Mouse (Mus musculus) monocyte, adult 5-6 weeks (primary cell): Measurements from ENCODE around the gene Kncn. TPM values are rescaled to one million over a fixed set of nuclear protein-coding genes. Genes with fewer than 3 reads are reported as not detected.

Experiments
- ATAC-seq: fragments of 153-309, 156-312 bp; replicated peaks from 2 replicates; pipeline ENCODE4 v1.8.0; 2017; ENCODE audit warnings: mild to moderate bottlenecking; ENCODE audit not compliant: low TSS enrichment, insufficient number of reproducible peaks, severe bottlenecking, poor library complexity, low FRiP score
- total RNA-seq: library from RNA; stranded (forward); fragments of 200-1000, 200-491, 200-594 nt; gene quantifications from 3 replicates; pipeline ENCODE4 v1.2.3, GENCODE M21; 2017

Kncn gene
- total RNA-seq, 1 experiment from 2014 or later: not detected

DNA sequence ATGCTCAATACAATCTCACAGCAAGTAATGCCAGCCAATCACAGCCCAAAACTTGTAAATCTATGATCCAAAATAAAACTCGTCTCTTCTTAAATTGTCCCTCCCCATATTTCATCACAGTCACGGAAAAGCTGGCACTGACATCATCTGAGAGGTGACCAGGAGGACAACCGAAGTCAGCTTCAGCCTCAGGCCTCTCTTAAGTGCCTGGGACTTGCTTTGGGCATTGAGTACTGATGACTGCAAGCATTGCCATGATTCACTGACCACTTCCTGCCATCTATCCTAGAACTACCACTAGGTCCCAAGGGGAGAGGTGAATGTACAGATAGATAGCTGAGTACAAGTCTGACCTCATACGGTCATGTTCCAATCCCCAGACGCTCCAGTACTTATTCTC is 38.5 kb downstream of the Kncn start:
- no peak for ATAC-seq

DNA sequence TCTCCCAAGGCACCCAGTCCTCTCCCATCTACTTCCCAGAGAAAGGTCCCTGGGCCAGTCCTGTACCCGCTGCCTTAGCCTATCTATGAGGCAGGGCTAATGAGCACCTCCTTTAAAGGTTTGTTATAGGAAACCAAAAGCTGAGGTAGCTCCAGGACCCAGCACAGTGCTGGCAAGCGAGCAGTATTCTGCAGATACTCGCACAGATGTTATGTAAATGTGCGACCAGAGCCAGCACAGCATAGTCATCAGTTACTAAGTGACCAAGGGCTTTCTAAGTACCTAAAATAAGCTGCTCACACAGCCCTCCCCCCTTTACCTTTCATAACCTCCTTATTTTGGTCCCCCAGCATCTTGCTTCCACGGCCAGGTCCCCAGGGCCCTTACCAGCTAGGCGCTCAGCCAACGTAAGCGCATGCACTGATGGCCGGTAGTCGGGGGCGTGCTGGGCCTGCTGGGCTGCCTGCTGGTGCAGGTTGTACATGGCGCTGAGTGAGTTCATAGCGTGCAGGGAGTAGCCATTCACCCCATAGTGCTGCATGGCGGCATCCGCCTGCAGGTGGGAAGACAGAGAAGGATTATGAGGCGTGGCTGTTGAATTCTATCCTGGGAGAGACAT is 39.2 kb downstream of the Kncn start:
- ATAC-seq: no peak

DNA sequence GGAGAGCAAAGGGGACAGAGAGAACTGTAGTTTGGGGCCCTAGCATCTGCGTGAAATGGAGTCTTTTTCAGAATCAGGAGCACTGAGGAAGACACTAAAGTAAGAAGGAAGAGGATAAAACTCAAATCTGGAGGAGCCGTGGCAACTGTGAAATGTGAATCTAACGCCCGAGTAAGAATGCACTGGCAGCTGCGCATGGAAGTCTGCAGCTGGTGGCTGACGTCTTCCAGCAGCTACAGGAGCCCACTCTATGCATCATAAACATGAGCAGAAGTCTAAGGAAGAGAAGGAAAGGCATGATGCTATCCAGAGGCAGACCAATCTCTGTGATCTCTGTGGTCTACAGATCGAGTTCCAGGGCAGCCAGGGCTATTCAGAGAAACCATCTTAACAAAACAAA is 43.4 kb downstream of the Kncn start:
- ATAC-seq: no peak

DNA sequence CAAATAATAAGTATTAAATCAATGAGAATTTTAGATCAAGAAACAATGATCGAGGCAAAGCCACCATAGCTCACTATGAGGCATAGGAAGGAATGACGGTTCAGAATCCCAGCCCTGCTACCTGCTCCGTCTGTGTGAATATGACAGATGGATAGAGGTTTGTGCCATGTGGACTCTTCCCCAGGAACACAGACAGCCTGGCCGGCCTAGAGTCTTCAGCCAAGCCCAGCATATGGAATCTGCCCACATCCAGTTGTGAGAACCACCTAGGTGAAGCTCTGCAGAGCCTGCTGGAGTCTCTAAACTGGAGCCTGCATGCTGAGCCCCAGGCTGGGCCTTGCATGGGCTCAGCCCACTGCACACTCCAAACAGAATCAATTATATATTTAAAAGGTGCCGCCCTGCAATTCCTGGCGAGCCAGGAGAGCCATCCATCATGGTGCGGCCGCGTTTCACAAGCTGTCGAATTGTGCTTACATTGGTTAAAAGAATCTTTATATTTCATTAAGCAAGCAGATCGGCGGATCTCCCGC is 47.4 kb downstream of the Kncn start:
- ATAC-seq: no peak

DNA sequence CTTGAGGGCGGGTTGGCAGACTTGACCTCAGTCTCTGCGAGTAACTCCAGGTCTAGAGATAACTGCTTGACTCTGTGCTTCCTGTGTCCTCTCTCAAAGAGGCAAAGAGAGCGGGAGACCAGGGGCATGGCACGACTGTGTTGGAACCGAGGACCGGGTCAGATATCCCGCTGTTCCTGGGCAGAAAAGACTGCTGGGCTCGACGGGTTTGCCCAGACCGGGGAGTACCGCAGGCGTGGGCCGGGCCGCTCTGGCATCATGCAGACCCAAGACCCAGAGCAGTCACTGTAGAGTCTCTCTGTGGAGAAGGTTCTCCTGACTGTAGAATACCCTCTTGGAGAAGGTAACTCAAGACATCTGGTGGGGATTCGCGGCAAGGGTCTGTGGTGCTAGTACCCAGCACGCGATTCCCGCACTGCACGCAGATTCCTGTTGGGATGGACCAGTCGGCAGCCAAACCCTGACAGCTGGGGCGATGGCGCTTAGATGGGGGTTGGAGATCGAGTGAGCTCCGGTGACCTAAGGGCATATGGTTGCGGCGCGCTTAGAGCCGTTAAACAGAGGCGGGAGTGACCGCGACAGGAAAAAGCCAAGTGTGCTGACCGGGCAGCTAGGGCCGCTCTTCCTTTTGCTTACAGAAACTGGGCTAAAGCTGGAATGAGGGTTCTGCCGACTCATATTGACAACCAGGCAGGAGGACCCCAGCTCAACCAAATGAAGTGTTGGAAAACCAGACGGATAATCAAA is 51.8 kb downstream of the Kncn start:
- ATAC-seq: no peak

GRCm38 (mm10) chr4:115936646-115937045 is 52.4 kb downstream of the Kncn start:
- ATAC-seq: no peak

DNA sequence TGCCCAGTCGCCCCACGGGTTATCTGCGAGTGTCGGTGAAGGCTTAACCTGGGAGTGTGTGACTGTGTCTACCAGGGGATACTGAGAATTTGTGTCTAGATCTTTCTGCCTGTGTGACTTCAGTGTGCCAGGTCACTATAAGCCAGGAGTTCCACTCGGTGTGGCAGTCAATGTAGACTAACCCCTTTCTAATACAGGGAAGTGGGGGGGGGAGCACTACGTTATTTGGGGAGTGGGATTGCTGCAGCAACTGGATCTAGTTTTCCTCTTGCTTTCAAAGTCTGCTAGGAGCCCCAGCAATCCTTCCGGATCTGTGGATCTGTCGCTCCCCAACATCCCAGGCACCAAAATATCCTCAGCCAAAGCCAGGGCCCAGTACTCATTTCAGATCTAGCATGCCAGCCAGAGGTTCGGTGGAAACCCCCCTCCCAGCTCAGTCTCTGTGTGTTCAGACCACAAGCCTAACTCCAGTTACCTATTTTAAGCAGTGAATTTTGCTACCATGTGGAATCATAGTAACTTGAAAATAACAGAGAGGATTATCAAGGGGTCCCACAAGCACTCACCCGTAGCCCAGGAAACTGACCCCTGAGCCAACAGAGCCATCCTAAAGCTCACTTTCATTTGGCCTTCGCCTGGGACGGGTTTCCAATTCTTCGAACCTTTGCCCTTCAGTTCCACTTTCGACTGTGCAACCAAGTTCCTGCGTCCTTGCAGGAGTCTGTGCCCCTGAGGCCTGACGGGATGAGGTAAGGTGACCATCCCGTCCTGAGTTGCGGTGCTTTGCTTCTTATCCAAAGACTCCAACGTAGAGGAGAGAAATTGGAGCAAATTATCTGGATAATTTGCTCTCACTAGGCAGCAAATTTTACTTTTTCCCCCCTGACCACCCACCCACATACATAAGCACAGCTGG is 53.1 kb downstream of the Kncn start:
- no peak for ATAC-seq

DNA sequence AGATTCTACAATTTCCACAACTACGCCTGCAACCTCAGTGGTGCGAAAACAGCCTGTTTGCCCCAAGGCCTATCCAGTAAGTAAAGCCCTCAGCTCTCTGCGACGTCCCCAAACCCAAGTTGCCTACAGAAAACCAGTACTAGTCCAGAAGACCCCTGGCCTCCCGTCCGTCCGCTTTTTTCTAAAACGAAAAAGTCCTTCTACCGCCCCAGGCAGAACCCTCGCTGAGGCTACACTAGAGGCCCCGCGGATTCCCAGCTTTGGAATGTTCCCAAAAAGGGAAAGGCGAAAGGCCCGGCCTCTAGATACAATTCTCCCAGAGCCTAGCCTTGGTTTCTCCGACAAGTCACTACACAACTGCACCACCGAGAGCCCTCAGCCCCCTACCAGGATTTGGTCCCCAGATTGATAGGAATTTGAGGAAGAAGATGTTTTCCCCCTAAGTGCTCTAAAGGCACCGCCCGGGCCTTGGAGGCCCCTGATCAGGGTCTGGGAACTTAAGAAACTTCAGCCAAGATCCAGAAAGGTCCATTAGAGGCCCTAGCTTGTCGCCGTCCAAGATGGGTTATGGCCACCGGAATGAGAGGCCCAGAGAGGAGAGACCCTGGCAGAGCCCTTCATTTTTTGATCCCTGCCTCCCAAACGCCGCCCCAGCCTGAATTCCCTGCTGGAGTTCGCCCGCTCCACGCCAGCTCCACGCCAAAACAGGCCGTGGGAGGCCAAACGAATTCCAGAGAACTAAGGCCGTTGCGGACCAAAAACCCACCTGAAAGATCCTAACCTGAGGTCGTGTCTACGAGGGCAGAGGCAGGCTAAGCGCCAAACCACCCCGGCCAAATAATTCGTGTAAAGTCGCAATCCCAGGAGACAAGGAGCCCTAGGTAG is 54.3 kb downstream of the Kncn start:
- ATAC-seq: no peak

Other genes starting within 250 kb of the Kncn start
- not detected in 3 replicates for gene Cyp4b1, start 236.7 kb upstream of the Kncn start, total RNA-seq
- gene Efcab14, start 146.7 kb upstream of the Kncn start, total RNA-seq: 23.1 to 39.7 TPM (median 23.5 TPM) in 3 replicates
- gene Tex38, start 103.4 kb upstream of the Kncn start, total RNA-seq: not detected in 3 replicates
- gene Atpaf1, start 99.6 kb upstream of the Kncn start, total RNA-seq: 3.2 to 9.0 TPM (median 7.3 TPM) in 3 replicates
- 17.7 to 25.1 TPM (median 19.5 TPM) in 3 replicates for gene Mob3c, start 56.3 kb upstream of the Kncn start, total RNA-seq
- 80.9 to 129 TPM (median 98.0 TPM) in 3 replicates for gene Mknk1, start 45.2 kb upstream of the Kncn start, total RNA-seq
- gene 6430628N08Rik, start 6.3 kb downstream of the Kncn start, total RNA-seq: not detected in 3 replicates
- not detected in 3 replicates for gene Dmbx1, start 55.5 kb downstream of the Kncn start, total RNA-seq
- gene Faah, start 133.5 kb downstream of the Kncn start, total RNA-seq: 5.3 to 9.1 TPM (median 6.8 TPM) in 3 replicates
- gene Nsun4, start 169.5 kb downstream of the Kncn start, total RNA-seq: 19.5 to 41.1 TPM (median 19.5 TPM) in 3 replicates
- 438 to 562 TPM (median 516 TPM) in 3 replicates for gene Uqcrh, start 190.7 kb downstream of the Kncn start, total RNA-seq
- gene Lrrc41, start 190.9 kb downstream of the Kncn start, total RNA-seq: 5.2 to 13.2 TPM (median 8.6 TPM) in 3 replicates
- 1.1 to 2.1 TPM (median 1.2 TPM) in 3 replicates for gene Rad54l, start 239.3 kb downstream of the Kncn start, total RNA-seq
- 10.0 to 24.0 TPM (median 12.7 TPM) in 3 replicates for gene Pomgnt1, start 239.4 kb downstream of the Kncn start, total RNA-seq